Mouse (Mus musculus) ZHBTc4 (cell line): ENCODE measurements around the gene Mcm8.
A peak's percentile ranks its signal among the peaks of the same experiment; 100 is the strongest.

Experiments
- DNase-seq: peaks from one replicate; pipeline ENCODE4 v3.0.0-alpha.2; 2011; ENCODE audit warnings: low read depth, low spot score

Gene Mcm8

DNA sequence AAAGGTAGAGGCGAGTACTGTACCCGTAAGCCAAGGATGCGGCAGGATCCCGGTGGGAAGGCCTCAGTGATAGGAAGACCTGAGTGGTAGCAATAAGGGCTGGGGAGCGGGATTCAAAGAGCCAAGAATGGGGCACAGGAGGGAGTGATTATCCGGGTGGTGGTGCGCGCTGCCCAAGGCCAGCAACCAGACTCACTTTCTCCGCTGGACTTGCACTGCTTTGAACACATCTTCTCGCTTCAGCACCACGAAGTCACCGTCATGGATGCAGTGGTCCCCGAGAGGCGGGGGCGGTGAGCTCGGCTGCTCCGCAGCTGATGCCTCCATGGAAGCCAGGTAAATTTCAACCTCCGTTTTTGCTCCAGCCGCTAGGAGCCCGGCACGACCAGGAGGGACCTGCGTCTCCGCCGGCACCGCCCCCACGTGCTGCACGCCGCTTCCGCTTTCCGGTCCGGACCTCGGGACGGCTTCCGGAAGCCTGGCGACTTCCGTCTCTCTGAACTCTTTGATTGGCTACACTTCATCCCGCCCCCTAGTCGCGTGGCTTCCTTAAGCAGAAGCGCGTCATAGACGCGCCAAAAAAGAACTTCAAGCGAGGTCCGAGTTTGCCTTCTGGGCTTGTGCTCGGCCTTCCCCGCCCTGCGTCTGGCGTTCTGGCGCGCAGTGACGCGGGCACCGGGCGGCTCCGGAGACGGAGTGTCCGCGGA is at the start of gene Mcm8, which contains the start of gene Trmt6:
Gene Mcm8, plus strand, starts transcription at position 534 of the 707 bp plus-strand sequence.
Gene Trmt6, minus strand, starts transcription at position 448 of the 707 bp plus-strand sequence.
- peak; percentile 100 for DNase-seq

DNA sequence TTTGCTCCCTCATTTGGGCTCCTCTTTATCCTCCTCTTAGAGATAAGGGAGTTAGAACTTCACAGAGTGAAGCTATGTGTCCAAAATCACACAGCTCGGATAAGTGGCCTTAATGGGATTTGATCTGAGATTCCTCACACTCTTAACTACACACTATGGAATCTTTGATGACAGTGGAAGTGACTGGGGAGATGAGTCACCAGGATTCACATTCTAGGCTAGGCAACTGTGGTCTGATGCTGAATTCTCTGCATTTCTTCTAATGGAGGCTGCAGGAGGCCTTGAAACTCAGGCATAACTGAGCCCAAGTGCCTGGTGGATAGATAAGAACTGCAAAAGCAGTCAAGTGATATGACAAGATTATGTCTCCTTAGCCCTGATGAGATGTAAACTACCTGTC is 45.1 kb upstream of the Mcm8 start:
- DNase-seq, result no peak

DNA sequence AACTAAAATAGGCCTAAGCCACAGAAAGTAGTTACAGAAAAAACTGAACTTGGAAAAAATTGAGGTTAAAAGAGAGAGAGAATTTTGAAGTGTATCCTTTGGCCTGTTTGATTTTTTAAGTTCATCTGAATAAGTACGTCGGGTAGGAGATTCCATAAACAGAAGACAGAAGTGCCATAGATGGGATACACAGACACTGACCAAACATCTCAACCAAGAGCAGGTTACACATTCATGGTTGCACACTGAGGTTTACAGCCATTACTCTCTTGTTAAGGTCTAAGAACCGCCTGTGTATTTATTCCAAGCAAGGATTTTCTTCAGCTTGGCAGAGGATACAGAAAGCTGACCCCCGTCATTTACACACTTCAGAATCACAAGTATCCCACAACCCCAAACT is 35.0 kb upstream of the Mcm8 start, which contains the start of gene Chgb:
Gene Chgb, plus strand, starts transcription at position 301 of the 400 bp plus-strand sequence.
- no peak for DNase-seq

DNA sequence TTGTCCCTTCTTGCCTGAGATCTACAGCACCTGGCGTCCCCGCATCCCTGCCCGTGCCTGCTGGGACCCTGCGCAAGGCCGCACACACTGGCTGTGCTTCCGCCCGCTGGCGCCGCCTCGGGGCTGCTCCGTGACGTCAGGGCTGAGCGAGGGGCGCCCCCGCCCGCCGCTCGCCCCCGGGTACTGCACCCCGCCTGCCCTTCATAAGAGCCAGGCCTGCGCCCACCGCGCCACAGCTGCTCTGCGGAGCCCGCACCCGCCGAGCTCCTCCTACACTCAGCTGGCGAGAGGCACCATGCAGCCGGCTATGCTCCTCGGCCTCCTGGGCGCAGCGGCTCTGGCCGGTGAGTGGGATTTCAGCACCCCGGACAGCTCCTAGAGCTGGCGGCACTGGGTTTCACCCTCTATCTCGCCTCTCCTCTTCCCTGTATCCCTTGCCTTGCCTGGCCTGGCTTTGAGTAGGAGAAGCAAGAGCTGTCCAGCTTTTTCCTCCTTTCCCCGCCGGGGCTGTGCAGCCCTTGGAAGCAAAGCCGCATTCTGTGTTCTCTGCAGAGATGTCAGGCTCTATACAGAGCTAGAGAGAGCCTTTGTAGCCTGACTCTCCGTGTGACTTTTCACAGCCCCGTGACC is 34.4 kb upstream of the Mcm8 start:
- DNase-seq, result peak; percentile 97

DNA sequence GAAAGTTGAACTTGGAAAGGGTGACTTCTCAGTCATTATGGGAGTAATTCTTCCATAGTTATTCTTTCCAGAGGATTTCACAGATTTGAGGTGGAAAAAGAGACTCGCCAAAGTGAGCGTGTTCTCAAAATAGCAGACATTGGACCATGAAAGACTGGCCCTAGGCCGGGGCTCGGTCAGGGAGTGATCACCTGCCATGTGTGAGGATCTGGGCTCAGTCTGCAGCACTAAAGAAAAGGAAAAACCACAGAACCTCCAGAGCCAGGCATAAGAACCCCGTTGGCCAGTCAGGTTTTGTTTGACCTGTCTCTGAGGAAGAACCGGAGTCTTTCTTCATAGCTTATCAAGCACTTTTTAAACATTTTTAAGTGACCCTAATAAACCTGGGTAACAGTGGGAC is 31.9 kb upstream of the Mcm8 start:
- no peak for DNase-seq

DNA sequence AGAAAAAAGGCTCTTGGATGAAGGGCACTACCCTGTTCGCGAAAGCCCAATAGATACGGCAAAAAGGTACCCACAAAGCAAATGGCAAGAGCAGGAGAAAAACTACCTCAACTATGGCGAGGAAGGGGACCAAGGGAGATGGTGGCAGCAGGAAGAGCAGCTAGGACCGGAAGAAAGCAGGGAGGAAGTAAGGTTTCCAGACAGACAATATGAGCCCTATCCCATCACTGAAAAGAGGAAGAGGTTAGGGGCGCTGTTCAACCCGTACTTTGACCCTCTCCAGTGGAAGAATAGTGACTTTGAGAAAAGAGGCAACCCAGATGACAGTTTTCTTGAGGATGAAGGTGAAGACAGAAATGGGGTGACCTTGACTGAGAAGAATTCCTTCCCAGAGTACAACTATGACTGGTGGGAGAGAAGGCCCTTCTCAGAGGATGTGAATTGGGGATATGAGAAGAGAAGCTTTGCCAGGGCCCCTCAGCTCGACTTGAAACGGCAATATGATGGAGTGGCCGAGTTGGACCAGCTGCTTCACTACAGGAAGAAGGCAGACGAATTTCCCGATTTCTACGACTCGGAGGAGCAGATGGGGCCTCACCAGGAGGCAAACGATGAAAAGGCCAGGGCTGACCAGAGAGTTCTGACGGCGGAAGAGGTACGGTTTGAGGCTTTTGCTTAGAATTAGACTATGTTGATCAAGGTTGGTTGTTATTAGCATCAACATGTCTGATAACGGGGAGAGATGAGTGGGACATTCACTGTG is 22.3 kb upstream of the Mcm8 start:
- no peak for DNase-seq

DNA sequence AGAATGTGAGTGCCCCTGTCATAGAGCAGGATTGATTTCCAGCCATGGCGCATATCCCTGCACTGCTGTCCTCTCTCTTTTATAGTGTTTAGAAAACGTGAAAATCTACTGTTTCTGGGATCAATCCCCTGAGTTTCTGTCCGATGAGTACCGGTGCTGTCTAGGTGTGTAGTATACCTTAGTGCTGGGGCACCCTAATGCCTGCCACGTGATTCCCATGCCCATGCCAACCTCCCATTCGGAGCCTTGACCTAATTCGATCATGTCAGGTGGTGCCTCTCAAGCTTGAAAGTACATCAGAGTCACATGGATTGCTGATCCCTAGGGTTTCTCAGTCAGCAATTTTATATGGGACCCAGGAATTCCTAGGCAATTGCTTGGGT is 21.7 kb upstream of the Mcm8 start:
- DNase-seq, result no peak

DNA sequence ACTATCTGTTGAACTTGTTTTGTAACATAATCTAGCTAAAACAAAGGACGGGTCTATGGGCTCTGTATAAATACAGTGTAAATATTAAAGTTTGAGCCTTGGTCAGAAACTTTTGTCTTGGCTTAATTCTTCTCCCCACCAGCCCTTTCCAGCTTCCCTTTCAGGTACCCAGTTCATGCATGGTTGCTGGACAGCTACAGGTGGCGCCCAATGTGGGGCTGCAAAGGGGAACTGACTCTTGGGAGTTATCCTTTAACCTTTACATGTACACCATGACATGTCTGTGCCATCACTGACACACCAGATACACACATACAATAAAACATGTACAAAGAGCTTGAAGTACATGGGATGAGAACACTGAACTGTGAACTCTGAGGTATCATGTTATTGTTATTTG is 13.0 kb upstream of the Mcm8 start:
- DNase-seq, result peak; percentile 65

DNA sequence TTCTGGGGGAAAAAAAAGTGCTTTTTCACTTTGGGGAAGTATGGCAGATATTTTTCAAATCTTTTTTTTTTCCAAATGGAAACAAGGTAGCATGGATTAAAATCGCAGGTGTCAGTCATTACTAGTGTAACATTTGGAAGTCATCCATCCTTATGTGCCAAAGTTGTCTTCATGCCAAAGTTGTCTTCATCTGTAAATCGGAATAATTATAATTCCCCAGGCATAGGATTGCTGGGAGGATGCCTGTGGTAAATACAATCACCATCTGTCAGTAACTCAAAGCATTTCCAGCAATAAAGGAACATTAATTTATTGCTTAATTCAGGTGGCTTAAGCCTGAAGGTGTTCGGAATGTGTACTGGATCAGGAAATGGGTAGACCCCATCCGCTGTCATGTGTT is 25.1 kb downstream of the Mcm8 start:
- DNase-seq, result no peak

DNA sequence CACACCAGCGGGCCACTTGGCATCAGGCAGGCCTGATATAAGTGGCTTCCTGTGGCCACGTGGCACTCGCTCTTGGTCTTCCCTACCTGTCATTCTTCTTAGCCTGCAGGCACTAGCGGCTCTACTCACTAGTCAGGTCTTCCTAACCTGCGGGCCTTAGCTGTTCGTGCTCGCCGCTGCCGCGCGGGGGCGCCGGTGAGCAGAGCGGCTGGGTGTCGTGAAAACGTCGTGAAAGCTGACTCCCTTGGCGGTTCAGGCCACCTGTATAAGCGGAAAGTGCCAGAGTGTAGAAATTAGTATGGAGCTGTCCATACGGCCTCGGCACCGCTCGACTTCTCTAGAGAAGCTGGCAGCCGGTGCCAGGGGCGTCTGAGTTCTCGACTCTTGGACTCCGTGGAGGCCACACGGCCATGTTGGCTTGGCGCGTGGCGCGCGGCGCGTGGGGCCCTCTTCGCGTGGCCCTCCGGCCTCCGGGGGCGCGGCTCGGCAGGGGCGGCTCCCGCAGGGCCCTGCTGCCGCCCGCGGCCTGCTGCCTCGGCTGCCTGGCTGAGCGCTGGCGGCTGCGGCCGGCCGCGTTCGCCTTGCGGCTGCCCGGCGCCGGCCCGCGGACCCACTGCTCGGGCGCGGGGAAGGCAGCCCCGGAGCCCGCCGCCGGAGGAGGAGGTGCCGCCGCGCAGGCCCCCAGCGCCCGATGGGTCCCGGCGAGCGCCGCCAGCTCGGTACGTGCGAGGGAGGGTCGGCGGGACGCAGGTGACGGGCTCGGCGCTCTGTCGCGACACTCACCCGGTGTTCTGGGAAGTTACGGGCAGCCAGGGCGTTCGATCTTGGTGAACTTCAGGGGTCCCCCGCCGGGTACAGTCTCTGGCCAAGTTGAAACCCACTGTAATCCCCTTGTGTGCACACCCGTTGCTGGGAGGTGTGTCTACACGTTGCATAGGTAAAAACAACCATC is 30.7 kb downstream of the Mcm8 start, which contains the start of gene Crls1:
Gene Crls1, plus strand, starts transcription at position 260 of the 952 bp plus-strand sequence.
- peak; percentile 98 for DNase-seq

DNA sequence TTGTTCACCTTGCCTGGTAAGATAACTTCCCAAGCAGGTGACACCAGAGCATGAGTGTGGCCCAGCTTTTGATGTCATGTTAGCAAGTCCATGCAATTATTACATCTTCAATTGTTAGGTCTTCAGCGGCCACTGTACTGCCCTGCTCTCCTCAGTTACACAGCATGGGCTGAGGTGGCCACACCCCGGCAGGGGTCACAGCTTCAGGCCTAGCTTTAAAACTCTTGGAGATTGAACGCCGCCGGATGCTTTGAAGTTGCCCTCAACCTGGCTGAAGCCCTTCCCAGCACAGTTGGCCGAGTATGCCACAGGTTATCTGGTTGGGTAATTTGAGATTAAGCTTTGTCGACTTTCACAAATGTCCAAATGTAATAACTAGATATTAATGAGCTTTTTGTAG is 31.6 kb downstream of the Mcm8 start:
- peak; percentile 42 for DNase-seq

DNA sequence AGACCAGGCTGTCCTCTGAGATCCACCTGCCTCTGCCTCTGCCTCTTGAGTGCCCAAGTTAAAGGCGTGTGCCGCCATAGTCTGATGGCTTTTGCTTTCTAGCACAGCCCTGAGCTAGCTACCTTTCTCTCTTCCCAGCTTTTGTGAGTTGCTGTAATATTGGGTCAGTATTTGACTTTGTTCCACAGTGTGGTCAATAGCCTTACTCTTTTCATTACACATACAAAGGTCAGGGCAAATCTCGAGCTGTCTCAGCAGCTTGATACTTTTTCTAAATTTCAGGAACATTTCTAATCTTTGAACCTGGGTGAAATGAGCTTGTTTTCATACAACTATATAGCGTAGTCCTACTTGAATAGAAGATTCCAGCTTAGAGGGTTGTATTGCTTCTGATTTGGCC is 32.4 kb downstream of the Mcm8 start:
- DNase-seq, result no peak

DNA sequence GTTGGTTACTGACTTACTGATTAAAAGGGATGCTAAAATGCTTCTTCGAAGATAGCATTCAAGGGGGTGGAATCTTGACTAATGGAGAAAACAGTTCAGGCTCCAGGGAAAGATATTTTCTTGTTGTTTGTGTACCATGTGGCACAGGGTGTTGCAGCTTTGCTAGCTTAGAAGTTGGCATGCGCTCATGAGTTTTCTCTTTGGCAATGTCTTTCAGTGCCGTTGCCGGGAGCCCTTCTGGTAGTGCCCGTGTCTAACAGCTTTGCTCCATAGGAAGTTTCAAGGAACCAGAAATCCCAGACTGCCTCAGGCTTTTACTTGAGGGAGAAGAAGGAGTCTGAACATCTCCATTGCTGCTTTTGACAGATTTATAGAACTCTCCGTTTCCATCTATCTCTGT is 33.2 kb downstream of the Mcm8 start:
- DNase-seq, result no peak

DNA sequence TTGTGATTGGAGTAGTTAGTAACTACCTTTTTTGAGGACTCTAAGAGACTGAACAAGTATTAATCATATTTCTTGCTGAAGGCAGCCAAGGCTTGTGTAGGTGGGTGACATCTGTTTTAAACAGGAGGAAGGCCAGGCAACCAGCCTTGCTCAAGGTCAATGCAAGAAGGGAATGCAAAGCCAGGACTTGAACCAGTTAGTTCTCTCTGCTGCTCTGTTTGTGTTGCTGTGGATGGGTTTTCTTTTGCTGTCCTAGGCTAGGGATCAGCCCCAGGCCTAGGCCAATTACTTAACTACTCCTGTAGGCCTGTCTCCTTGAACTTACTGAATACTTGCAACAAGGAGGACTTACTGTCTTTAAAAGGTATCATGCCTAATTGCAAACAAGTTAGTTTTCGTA is 37.1 kb downstream of the Mcm8 start:
- no peak for DNase-seq

DNA sequence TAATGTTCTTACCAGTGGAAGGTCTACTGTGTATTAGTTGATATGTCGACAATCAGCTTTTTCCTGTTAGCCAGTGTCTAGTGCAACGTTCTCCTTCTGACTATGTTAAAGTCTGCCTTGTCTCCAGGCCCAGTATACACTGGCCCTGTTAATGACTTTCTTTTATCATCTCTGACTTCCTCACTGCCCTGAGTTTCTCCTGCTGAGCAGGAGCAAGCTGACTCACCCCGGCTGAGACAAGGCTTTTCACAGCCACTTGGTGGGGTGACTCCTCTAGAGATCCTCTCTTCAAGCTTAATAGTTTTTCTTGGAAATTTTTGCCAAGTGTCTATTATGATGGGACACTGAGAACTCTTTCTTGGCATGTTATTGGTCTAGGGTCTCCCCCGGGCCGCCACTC is 40.4 kb downstream of the Mcm8 start:
- no peak for DNase-seq

DNA sequence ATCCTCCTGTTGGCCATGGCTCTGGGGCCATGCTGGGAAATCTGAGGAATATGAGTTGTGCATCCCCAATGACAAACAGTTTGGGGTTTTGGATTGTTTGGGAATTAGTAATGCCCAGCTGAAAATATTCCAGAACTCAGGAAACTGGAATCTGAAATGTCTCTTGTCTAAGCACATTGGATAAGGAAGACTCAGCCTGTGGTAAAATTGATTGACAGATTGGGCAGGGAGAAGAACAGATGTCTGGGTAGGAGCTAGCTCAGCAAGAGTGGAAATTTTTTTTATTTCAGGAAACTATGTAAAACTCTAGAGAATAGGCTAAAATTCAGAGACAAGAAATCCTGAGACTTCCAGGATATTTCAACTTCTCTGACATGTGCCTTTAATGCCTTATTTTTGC is 44.5 kb downstream of the Mcm8 start:
- no peak for DNase-seq

DNA sequence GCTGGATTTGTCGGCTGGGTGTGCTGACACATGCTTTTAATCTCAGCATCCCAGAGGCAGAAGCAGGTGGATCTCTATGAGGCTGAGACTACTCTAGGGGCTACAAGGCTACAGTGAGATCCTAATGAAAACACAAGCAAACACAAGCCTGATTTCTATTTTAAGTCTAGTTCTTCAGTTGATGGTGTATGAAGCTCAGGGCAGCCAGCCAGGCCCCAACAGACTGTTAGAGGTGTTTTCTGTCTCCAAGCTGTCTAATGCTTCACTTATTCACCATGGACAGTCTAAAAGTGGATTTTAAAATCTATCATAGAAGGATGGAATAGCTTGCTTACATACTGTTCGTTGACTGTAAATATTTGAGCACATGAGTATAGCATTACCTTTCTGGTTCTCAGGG is 45.5 kb downstream of the Mcm8 start:
- DNase-seq, result no peak

DNA sequence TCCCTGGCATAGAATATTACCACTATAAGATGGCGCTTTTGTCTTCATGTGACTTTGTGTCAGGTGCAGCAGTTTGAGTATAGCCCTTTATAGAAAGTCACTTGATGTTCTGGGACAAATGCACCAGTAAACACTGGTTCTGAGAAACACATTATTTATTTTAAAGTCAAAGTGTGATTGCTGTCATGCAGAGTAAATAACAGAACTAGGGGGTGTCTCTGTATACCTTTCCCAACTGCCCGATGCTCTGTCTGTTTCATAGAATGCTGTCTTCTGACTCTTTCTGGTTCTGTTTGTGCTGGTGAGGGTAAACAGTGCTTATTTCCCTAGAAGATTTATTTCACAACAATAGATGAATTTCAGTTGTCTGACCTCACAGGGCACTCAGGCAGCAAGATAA is 47.4 kb downstream of the Mcm8 start:
- no peak for DNase-seq

DNA sequence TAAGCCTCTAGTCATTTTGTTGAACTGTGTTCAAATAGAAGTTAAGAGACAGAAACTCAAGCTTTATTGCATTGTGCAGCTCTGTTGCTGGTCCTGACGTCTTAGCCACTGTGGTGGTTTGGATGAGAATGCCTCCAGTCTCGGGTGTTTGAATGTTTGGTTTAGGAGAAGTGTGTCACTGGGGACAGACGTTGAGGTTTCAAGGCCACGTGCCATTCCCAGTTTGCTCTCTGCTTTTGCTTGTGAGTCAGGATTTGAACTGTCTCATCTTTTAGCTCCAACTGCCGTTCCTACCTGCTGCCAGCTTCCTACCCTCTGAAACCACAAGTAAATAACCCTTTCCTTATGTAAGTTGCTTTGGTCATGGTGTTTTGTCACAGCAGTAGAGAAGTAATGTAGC is 51.6 kb downstream of the Mcm8 start:
- no peak for DNase-seq

DNA sequence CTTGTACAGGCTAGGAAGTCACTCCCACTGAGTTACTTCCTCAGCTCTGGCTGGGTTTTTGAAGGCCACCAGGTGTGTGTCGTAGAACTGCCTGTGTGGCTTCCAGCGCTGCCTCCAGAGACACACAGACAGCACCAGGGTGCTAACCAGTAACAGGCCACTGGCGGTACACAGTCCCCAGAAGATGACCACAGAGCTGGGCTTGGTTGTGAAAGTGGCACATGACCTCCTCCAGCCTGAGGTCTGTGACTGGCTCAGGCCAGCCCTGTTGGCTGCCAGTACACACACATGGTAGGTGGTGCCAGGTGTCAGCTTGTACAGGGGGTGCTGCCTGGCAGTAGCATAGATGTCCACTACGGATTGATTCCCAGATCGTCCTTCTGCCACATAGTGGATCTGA is 53.7 kb downstream of the Mcm8 start:
- DNase-seq, result no peak

DNA sequence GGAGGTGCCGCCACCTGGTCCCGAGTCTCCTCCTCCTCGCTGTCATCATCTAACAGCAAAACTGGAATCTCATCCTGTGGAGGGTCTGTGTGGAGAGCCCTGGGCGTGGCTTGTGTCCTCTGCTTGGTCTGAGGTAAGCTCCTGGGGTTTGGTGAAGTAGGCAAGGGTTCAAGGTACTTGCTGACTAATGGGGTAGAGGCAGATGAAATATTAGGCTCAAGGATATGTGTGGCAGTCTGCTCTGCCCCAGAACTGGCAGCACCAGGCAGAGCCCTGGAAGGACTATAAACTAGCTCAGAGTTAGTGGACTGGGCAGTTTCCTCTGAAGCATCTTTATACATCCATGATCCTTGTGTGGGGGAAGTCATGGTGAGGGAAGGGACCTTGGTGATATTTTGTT is 54.3 kb downstream of the Mcm8 start:
- no peak for DNase-seq

DNA sequence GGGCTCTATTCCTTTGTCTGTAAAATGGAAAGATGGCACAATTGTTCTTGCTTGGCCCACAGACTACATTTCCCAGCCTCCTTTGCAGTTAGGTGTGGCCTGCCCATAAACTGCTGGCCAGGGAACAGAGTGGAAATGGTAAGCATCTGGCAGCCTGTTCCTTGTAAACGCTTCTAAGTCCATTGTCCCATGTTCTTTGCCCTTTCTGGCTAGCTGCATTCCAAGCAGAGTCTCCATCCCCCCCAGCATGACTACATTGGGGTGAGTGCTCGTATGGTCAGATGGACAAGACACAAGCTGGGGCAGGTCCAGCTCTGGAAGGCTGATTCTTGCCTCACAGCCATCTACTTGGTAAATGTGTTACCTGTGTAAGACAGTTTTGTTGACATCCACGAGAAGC is 55.7 kb downstream of the Mcm8 start:
- DNase-seq, result no peak
